Mouse (Mus musculus) spleen, postnatal 36 days (tissue): ENCODE data around the gene Herc1.

Experiments
- DNase-seq, 2 experiments: peaks; one replicate each; pipeline ENCODE4 v3.0.0; 2022; ENCODE audit warnings: low spot score in 2 of 2, mixed read lengths in 1 of 2

Gene Herc1

DNA sequence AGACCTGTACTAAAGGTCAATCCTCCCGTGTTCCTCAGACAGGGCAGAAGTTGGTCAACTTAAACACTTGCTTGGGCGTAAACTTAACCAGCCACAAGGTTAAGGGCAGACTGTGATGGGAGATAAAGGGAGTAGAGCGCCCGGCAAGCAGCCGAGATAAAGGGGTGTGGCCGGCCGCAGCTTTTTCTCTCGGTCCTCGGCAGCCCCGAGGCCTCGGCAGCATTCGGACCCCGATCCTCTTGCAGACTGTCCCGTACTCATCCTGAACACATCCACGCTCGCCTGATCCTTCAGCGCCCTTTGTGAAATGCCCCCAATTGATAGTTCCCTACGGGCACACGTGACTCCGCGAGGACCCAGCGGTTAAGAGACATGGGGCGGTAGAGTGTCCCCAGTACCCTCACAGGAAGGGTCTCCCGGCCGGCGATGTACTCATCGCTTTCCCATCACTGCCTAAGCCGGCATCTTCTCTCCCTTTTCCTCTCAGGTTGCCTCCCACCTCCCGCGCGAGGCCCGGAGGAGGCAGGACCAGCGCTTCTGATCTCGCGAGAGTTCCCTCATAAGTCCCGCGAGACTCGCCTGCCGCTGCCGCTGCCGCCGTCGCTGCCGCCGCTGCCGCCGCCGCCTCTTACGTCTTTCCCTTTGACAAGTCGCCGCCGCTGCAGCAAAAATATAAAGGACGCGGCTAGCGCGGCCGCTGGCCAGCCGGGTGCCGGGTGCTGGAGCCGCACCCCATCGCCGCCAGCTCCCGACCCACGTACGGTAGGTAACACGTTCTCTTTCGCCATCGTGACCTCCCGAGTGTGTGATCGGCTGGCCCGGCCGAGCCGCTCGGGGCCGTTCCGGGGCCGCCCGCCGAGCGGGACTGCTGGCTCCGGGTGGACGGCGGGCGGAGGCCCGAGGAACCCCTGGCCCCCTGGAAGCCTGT, at the start of gene Herc1:
TSS of gene Herc1 (plus strand) at position 591 of the 928 bp plus-strand sequence.
- DNase-seq = peak; percentile 94

DNA sequence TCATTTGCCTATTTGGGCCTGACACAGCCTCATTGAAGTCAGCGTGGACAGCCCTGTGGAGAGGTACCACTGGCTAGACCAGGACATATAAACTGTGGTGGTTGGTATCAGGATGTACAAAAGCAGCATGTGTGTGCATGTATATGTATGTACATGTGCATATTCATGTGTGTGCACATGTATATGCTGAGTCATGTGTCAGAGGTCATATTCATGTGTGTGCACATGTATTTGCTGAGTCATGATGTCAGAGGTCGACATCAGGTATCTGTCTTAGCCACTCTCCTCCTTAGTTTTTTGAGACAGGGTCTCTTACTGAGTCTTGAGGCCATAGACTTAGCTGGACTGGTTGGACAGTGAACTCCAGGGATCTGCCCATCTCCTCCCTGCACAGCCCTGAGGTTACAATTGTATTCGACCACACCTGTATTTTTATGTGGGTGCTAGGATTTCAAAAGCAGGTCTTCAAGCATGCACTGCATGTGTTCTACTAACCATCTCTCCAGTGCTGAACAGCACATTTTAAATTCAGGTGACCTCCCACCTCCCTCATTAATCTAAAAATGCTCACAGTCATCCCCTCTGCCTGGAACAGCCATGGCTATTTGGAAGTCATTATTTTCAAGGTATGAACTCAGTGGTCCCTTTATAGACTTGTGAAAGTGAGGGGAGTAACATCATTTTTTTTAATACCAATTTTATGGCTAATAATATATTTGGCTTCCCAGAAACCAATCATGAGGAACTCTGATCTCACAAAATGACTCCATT, 45.7 kb upstream of the Herc1 start:
- DNase-seq = no peak

DNA sequence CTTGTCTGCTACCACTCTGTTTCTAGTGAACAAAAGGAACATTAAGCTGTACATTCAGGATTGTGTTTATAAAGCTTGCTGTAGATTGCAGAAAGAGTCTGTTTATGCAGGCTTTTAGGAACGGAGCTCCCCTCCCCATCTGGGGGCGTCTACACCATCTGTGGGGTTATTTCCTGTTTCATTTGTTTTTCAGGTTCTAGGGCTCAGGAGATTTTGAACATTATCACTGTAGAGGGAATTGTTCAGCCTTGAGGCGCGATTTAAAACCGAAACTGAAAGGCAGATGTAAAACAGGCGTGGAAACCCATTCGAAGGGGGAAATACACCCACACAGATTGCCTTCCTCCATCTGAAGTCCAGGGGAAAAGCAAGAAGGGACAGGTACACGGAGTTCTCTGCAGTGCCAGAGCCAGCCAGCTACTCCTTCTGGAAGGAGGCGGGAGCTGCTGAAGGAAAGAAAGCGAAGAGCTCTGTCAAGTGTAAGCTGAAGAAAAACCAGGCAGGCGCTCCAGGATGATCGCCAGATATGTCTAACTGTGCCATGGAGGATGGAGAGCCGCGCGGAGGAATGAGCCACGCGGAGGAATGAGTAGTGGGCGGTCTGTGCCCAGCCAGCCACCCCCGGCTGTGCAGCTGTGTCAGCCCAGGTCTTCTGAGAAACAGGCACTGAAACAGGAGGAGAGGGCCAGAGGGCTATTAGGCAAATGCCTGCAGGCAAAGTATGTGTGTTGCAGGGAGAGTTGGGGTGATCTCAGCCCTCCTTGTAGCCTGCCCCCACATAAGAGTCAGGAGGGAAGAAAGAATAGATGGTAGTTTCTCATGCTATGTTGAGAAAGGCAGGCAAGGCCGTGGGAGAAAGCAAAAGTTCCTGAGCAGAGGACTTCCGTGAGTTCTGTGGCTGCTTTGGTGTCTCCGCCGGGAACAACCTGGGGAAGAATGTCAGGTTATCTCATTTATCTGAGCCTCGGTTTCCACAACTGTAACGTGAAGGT, 44.8 kb upstream of the Herc1 start:
- DNase-seq = peak; percentile 64 to 66

DNA sequence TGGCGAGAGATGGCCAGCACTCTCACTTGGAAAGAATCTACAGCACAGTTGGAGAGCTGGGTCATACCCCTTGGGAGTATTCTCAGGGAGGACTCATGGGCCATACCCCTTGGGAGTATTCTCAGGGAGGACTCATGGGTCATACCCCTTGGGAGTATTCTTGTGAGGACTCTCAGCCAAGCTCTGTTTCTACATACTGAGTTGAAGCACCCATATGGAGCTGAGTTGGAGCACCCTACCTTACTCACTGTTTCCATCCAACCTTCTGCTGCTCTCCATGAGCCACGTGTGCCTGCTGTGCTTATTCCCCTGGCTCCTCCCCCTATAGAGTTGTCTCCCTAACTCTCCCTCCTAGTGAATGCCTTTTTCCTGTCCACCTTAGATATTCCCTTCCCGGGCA, 43.8 kb upstream of the Herc1 start:
- no peak for DNase-seq

DNA sequence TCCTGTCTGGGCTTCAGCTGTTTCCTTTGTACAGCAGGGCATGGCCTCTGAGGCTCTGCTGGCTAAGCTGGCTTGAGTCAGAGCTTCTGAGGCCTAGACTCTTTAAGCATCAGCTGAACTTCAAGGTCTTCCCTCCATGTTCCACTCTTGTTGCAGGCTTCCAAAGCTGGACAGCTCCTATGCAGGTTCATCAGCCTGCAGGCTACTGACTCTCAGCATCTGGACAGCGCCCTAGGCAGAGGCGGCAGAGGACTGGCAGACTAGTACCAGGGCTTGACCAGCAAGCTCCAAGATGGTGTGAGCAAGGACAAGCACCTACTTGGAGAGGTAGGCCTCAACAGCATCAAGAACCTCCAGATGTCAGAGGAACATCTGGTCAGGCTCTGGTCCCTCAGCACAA, 42.9 kb upstream of the Herc1 start:
- peak in 1 of 2 experiments; percentile 14 for DNase-seq

DNA sequence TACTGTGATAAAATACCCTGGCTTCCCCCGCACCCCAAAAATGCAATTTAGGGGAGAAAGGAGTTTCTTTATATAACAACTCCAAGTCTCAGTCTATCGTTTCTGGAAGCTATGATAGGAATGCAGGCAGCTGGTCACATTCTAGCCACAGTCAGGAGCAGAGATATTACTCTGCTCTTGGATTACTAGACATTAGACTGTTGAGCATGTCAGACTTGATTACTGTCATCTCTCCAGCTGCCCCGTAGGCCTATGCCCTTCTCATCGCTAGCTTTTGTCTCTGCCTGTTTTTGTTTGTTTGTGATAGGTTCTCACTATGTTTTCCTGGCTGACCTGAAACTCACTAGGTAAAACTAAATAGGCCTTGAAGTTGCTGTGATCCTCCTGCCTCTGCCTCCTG, 41.5 kb upstream of the Herc1 start:
- DNase-seq = no peak

DNA sequence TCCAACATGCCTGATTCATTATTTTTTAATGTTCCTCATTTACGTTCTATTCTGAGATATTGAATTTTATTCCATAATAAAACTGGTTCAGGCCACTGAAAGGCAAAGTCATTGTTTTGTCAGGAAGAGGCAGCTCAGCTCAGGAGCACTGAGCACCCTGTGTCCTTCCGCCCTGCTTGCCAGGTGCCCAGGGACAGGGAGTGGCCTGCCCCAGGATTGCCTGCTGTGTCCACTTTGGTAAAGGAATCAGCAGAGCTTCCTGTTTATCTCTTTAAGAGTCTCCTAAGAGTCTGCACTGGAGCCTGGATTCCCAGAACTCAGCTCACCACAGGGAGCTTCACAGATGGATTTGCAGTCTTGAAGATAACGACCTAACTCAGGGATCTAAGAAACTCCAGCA, 38.8 kb upstream of the Herc1 start:
- DNase-seq = no peak

DNA sequence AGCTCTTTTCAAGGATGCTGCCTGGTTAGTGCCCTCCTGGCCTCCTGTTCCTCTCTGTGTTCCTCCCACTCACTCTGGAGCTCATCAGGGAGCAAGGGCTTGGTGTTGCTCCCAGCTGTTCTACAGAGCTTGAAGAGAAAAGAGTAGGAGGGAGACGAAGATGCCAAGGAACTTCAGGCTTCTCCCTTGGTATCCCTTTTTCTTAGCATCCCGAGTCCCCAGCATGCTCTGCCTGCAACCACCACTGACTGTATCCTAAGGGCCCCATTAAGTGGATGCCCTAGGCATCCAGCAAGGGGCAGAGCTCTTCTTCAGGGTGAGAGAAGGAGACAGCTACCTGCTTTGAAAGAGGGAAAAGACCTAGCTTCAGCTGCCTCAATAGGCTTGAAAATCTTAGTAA, 33.6 kb upstream of the Herc1 start:
- no peak for DNase-seq

DNA sequence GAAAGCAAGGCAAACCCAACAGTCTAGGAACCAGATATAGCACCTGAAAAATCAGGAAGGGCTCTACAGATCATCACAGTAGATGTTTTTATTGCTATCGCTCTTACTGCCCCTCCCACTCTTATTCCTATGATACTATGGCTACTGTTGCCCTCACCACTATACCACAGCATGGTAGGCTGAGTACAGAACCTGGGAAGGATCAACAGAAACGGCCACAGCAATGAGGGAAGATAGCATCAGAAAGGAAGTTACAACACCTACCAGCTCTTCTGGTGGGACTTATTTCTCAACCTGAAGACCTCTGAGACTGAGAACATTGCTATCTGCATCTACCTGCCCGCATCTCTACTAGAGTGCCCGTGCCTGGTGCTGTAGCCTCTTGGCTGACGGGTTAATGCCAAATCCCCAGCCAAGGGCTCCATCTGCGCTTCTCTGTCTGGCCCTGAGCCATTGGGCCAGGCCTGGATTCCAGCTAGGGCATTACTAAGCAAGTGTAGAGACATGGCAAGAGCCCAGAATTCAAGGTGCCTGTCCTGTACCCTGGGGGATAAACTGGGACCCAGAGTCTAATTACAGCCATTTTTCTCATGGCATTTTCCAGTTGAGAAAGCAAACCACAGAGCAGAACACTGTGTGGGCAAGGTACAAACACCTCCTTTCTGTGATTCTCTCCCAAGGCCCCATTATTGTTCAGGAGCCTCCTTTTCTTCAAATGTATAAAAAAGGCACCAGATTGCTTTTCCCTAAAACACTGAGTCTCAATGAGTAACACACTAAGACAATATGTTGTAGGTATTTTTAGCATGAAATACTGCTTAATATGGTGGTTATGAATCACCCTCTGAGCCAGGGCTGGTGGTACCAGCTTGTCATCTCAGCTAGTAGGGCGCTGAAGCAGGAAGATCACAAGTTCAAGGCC, 28.0 kb upstream of the Herc1 start:
- no peak for DNase-seq

DNA sequence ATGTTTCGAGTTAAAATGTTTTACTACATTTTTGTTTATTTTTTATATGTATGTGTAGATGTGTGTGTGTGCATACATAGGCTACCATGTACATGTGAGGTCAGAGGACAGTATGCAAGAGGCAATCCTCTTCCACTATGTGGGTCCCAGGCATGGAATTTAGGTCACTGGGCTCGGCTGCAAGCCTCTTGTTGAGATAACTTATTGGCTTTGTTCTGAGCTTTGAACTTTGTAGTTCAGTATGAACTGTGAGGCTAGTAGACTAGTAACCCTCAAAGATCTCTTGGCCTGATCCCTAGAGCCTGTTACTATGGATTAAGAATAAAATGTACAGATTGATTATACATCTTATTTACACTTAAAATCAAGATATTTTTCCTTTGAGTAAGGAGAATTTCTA, 23.4 kb upstream of the Herc1 start:
- no peak for DNase-seq

DNA sequence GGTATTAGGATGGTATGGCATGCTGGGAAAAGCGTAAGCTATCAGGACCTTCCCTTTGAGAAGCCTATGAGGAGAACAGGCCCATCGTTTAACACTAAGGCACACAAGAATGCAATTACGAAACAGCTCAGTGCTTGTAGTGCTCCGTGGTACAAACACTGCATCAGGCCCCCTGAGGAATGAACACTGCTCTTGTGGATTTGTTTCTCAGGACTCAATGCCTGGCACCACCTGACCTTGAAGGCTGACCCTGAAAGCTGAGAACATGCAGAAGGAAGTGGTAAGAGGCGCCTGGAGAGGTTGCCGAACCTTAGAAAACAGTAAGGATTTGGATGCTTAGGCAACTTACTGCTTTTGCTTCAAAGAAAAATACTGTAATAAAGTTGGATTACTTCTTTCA, 20.8 kb upstream of the Herc1 start:
- no peak for DNase-seq

DNA sequence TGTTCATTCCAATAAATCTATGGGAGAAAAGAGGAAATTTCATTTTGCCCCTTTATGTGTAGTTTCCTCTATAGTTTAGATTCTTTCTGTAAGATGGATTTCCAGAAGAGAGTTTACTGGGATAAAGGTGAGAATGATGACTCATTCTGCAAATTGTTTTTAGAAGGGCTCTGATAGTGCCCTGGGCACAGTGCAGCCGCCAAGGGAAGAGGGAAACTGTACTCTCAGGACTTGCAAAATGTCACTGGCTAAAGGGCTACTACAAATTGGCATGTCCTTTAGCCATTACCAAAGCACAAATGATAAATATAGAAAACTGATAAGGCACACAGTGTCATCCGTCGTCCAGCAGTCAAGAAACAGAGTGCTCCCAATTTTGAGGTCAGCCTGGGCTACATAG, 19.8 kb upstream of the Herc1 start:
- DNase-seq = no peak

DNA sequence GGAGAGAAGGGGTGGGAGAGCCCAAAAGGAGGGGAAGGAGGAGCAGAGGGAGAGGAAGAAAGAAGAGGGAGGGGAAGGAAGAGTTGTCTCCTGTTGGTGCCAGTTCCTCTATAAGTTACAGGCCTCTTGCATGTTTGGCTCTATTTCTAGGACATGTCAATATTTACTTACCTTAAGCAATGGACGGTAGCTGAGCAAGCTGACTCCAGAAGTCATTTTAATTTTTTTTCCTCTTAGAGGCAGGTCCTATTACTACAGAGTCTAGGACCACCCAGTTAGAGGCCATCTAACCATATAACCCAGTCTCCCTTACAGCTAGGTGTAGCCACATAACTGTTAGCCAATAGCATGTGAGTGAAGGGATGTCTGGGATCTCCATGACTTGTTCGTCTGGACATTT, 18.7 kb upstream of the Herc1 start:
- no peak for DNase-seq

DNA sequence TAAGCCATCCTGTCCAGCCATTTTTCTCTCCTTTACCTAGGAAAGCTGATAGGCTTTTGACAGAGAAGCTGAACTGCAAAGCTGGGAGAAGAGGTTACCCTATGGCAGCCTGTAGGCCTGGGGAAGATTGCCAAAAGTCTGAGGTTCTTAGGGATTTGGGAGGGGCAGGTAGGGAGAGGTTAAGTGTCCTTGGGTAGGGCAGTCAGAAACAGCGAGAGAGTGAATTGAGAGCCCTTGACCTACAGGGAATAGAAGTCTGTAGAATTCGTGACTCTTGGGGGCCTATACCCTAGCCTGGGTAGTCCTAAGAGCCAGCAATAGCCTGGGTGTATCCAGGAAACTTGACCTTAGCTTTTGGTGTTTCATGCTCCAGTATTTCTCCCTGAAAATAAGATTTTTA, 17.9 kb upstream of the Herc1 start:
- no peak for DNase-seq

DNA sequence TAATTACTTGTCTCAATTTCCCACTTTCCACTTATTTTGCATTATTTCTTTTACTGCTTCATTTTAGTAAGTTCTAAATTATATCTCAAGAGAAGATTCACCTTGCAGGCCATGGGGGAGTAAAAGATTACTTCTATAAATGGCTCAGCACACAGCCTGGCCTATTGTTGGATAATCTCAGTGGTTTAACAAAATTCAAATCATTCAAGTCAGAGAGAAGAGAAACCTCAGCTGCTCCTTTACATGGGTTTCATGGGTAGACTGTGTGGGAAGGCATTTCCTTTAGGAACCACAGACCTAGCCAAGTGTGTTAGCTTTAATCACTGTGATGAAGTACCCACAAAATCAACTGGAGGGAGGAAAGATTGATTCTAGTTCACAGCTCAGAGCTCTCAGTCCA, 13.0 kb upstream of the Herc1 start:
- no peak for DNase-seq

DNA sequence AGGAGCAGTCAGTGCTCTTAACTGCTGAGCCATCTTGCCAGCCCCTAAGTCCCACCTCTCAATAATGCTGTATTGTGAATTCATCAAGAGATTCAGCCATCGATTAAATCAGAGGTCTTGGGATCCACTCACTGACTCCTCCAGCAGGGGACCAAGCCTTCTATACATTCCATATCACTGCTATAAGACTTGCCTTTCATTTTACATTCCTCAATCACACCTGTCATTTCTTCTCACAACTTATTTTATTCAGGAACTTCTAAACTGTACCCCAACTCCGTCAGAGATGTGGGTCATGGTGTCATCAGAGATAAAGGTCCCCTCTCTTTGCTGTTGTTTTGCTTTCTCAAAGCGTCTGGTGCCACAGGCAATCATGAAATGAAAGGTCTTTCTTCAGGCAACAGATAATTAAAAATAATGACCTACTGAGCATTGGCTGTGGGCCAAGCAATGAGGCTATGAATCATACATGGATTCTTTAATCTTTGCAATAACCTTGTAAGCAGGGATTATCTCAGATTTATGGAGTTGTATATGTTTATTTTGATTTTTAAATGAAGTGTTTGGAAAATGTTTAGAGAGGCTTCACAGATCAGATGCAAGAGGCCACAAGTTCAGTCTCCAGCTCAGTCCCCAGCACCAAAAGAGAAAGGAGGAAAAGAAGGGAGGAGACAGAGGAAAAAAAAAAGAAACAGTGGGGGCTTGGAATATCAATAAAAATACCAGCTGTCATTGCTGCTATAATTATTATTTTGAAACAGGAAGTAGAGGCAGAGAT, 12.1 kb upstream of the Herc1 start:
- no peak for DNase-seq

DNA sequence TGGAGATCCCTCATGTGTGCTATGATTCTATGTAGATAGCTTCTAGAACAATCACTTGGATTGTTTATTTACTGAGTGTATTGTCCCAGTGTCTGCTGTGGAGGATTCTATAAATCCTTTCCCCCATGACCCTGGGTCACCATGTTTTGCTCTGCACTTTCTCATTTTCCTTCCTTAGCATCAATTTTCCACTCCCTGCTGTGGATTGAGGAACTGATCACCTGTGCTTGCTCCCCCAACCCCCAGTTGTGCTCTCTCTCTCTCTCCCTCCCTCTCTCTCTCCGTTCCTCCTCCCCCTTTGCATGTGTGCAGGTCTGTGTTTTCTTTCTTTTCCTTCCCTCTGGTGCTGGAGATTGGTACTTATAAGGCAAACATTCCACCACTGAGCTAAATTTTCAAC, 10.5 kb upstream of the Herc1 start:
- no peak for DNase-seq

DNA sequence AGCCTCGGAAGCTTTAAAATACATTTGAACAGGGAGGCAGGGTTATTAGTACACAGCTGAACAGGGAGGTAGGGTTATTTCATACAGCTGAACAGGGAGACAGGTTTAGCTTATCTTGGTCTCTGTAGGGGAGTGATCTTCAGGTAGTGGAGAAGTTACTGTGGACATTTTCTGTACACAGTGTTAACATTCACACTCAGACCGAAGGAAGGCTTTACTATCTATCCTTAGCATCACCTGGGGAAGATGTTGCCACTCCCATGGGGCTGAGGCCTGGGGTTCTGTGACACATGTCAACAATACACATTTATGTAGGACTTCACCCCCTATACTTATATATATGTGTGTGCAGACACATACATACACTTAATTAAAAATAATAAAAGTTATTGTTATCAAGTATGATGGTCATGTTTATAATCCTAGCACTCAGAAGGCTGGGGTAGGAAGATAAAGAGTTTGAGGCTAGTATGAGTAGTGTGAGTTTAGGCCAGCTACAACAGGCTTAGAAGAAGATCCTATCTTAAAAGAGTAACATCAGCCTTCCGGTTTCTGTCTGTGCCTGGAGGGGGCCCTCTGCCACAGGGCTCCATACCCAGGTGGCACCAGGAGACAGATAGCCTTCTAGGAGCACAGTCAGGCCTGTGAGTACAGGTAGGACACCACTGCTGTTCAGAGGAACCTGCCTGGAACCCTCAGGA, 9.7 kb upstream of the Herc1 start:
- DNase-seq = no peak

DNA sequence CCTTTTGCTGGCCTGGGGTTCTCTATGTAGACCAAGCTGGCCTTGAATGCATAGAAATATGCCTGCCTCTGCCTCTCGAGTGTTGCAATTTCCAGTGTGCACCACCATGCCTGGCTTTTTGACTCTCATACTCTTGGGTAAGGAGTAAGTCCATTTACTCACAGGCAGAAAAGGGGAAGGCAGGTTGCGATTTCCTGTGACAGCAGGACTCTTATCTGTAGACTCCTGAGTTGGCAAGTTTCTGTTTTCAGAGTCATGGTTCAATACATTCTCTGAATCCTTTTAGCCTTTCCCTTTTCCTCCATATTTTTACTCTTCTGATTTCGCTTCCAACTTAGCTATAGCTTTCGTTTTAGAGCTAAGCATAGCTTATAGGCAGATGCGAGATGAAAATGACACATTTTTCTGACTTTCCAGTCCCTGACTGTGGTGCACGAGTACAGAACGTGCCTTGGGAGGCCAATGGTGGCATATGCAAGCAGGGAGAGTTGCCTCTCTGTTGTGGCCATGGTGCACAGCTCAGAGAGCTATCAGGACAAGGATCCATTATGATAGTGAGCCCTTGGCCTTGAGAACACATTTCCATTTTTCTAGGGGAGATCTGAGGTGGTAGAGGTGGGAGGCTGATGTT, 2.7 kb upstream of the Herc1 start:
- peak; percentile 36 to 54 for DNase-seq
